In genomic region chr5:113716581-113717388, GRCm38 (mm10) we compare ENCODE assay signal across 8 mouse cellular contexts. TPM values are rescaled to one million over a fixed set of nuclear protein-coding genes. Genes with fewer than 3 reads are reported as not detected.
DNase-seq lines count a peak whose midpoint lies in the region; ATAC-seq and TF ChIP-seq lines count a peak whose summit lies in the region.

No protein-coding gene starts in this region.

- no peaks in the 10 kb centered on the region for H3K36me3 ChIP-seq in kidney, adult 2 months (ENCODE audit: control insufficient read depth, insufficient read depth, low read length)
- no peaks in the 10 kb centered on the region for H3K36me3 ChIP-seq in forebrain, embryonic 12.5 days (replicated peaks)
- H3K36me3 ChIP-seq in midbrain, embryonic 16.5 days (ENCODE audit: control insufficient read depth, insufficient read depth, low read length) = no peaks in the 10 kb centered on the region

- peak overlapping the region; percentile 11 for H3K4me2 ChIP-seq in forebrain, embryonic 12.5 days
- peak overlapping the region; percentile 40 for H3K4me2 ChIP-seq in midbrain, embryonic 16.5 days (ENCODE audit: low read length)

- H3K4me1 ChIP-seq in kidney, adult 2 months (ENCODE audit: control insufficient read depth, insufficient read depth, low read length) = no peaks in the 10 kb centered on the region
- H3K4me1 ChIP-seq in forebrain, embryonic 12.5 days = peaks cover 37% of the 10 kb centered on the region
- peaks cover 29% of the 10 kb centered on the region for H3K4me1 ChIP-seq in midbrain, embryonic 16.5 days (ENCODE audit: control insufficient read depth, insufficient read depth, low read length)

- ATAC-seq in forebrain, embryonic 12.5 days (ENCODE audit: low FRiP score) = peak; percentile 82
- peak; percentile 92 for ATAC-seq in midbrain, embryonic 16.5 days

- peak; percentile 15 for DNase-seq in kidney, adult 2 months
- no peak for DNase-seq in kidney, adult 11 months
- DNase-seq in R1 (ENCODE audit: low read depth, low spot score) = peak; percentile 95
- DNase-seq in layer of hippocampus, adult 9-11 months = peak; percentile 60
- no peak for DNase-seq in urinary bladder, postnatal 14 days (ENCODE audit: low spot score)
- no peak for DNase-seq in cerebellum, adult 8-10 months

- no peak overlapping the region for H3K4me3 ChIP-seq in kidney, adult 2 months (ENCODE audit: insufficient read depth, low read depth, low read length)
- H3K4me3 ChIP-seq in forebrain, embryonic 12.5 days (replicated peaks) = no peak overlapping the region
- no peak overlapping the region for H3K4me3 ChIP-seq in midbrain, embryonic 16.5 days (ENCODE audit: low read depth, low read length)

- TF ChIP-seq CTCF in kidney, adult 2 months (conservative IDR thresholded peaks at IDR 0.05; ENCODE audit: insufficient read depth, insufficient read length, low read depth, low read length) = no peak

- WGBS in kidney, adult 2 months = 13% methylated on average over 12 of the region's 12 CpGs
- WGBS in forebrain, embryonic 12.5 days = 5% methylated on average over 12 of the region's 12 CpGs
- 4% methylated on average over 12 of the region's 12 CpGs for WGBS in midbrain, embryonic 16.5 days

- no peak overlapping the region for H3K27ac ChIP-seq in kidney, adult 2 months (ENCODE audit: insufficient read depth, low read depth, low read length)
- peak overlapping the region; percentile 87 for H3K27ac ChIP-seq in forebrain, embryonic 12.5 days
- peak overlapping the region; percentile 92 for H3K27ac ChIP-seq in midbrain, embryonic 16.5 days (ENCODE audit: low read length)

- TF ChIP-seq POLR2A in kidney, adult 2 months (IDR thresholded peaks at IDR 0.05; ENCODE audit: low read depth, low read length) = no peak

- no peaks in the 10 kb centered on the region for H3K27me3 ChIP-seq in kidney, adult 2 months (replicated peaks; ENCODE audit: control insufficient read depth, insufficient read depth, low read length)
- H3K27me3 ChIP-seq in forebrain, embryonic 12.5 days = 0 out of 2 replicates have a peak, but pooled peaks cover 3% of the 10 kb centered on the region
- no peaks in the 10 kb centered on the region for H3K27me3 ChIP-seq in midbrain, embryonic 16.5 days (ENCODE audit: control insufficient read depth, insufficient read depth, low read depth, low read length)

- no peak overlapping the region for H3K9ac ChIP-seq in forebrain, embryonic 12.5 days
- H3K9ac ChIP-seq in midbrain, embryonic 16.5 days (ENCODE audit: low read depth, low read length) = peak overlapping the region; percentile 4; the same call in 1 of the 2 replicates

- no peaks in the 10 kb centered on the region for H3K9me3 ChIP-seq in forebrain, embryonic 12.5 days
- H3K9me3 ChIP-seq in midbrain, embryonic 16.5 days (replicated peaks; ENCODE audit: control insufficient read depth, low read length, poor library complexity, severe bottlenecking) = no peaks in the 10 kb centered on the region

RNA-seq across cellular contexts. Expression of gene 1700069L16Rik, which starts 7.8 kb away (rescaled TPM):
- not detected in 2 replicates for polyA plus RNA-seq in kidney, adult 2 months (2012; rRNA removed)
- not detected in 2 replicates for polyA plus RNA-seq in forebrain, embryonic 12.5 days (2016; fragmentation: Nextera tagmentation; extraction: Ambion mirVana)
- not detected in 2 replicates for polyA plus RNA-seq in midbrain, embryonic 16.5 days (2015; fragmentation: Nextera tagmentation; extraction: Ambion mirVana)

RNA-seq across cellular contexts. Expression of gene Ficd, which starts 18.8 kb away (rescaled TPM):
- polyA plus RNA-seq in kidney, adult 2 months (2012; rRNA removed) = 6.7 and 7.1 TPM in 2 replicates
- 5.4 and 7.2 TPM in 2 replicates for polyA plus RNA-seq in forebrain, embryonic 12.5 days (2016; fragmentation: Nextera tagmentation; extraction: Ambion mirVana)
- 9.4 and 10.9 TPM in 2 replicates for polyA plus RNA-seq in midbrain, embryonic 16.5 days (2015; fragmentation: Nextera tagmentation; extraction: Ambion mirVana)

RNA-seq across cellular contexts. Expression of gene Sart3, which starts 55.5 kb away (rescaled TPM):
- polyA plus RNA-seq in kidney, adult 2 months (2012; rRNA removed) = 13.4 TPM in 2 replicates
- polyA plus RNA-seq in forebrain, embryonic 12.5 days (2016; fragmentation: Nextera tagmentation; extraction: Ambion mirVana) = 78.4 and 78.8 TPM in 2 replicates
- polyA plus RNA-seq in midbrain, embryonic 16.5 days (2015; fragmentation: Nextera tagmentation; extraction: Ambion mirVana) = 39.8 and 47.5 TPM in 2 replicates

RNA-seq across cellular contexts. Expression of gene Iscu, which starts 55.8 kb away (rescaled TPM):
- 355 and 370 TPM in 2 replicates for polyA plus RNA-seq in kidney, adult 2 months (2012; rRNA removed)
- 107 and 113 TPM in 2 replicates for polyA plus RNA-seq in forebrain, embryonic 12.5 days (2016; fragmentation: Nextera tagmentation; extraction: Ambion mirVana)
- polyA plus RNA-seq in midbrain, embryonic 16.5 days (2015; fragmentation: Nextera tagmentation; extraction: Ambion mirVana) = 77.8 and 84.5 TPM in 2 replicates

Comparison
In these comparisons a context has a peak if more than half of its experiments do, and no peak if none do; other contexts are left out.
1. DNase-seq: peak in kidney, adult 2 months (single experiment), R1 (single experiment) and layer of hippocampus, adult 9-11 months (single experiment); none in kidney, adult 11 months (single experiment), urinary bladder, postnatal 14 days (single experiment) and cerebellum, adult 8-10 months (single experiment).